Mouse (Mus musculus) limb, embryonic 14.5 days (tissue): ENCODE measurements around the gene Fignl1. TPM values are rescaled to one million over a fixed set of nuclear protein-coding genes. Genes with fewer than 3 reads are reported as not detected.

Experiments used
- ATAC-seq: fragments of 200-750 bp; cut with Nextera tagmentation; 2 replicates; pipeline ENCODE4 v1.8.0; 2017; ENCODE audit warnings: low read depth, moderate number of reproducible peaks, moderate TSS enrichment; ENCODE audit not compliant: low FRiP score
- DNase-seq: peaks from one replicate; pipeline ENCODE4 v3.0.0-alpha.2; 2015; ENCODE audit warnings: low spot score
- H3K27ac ChIP-seq: fragments of 300-500 bp; sonication (generic); replicated peaks from 2 replicates; pipeline ENCODE4 v1.5.1; 2014; ENCODE audit warnings: low read depth, mild to moderate bottlenecking, low read length, moderate library complexity, mixed read lengths
- H3K27me3 ChIP-seq: fragments of 300-500 bp; sonication (generic); 2 replicates; pipeline ENCODE4 v1.6.1; 2014; ENCODE audit warnings: low read length, mixed read lengths; ENCODE audit not compliant: control insufficient read depth, insufficient read depth
- H3K36me3 ChIP-seq: fragments of 300-500 bp; sonication (generic); 2 replicates; pipeline ENCODE4 v1.6.1; 2014; ENCODE audit warnings: mild to moderate bottlenecking, low read length, moderate library complexity, mixed read lengths; ENCODE audit not compliant: control insufficient read depth, insufficient read depth
- H3K4me1 ChIP-seq: fragments of 300-500 bp; sonication (generic); 2 replicates; pipeline ENCODE4 v1.6.1; 2014; ENCODE audit warnings: antibody characterized with exemption, low read length, mixed read lengths; ENCODE audit not compliant: control insufficient read depth, insufficient read depth
- H3K4me2 ChIP-seq: fragments of 300-500 bp; sonication (generic); replicated peaks from 2 replicates; pipeline ENCODE4 v1.6.1; 2014; ENCODE audit warnings: low read depth, mild to moderate bottlenecking, low read length, moderate library complexity; ENCODE audit not compliant: severe bottlenecking
- H3K4me3 ChIP-seq: fragments of 300-500 bp; sonication (generic); replicated peaks from 2 replicates; pipeline ENCODE4 v1.5.1; 2014; ENCODE audit warnings: low read length
- H3K9ac ChIP-seq: fragments of 300-500 bp; sonication (generic); 2 replicates; pipeline ENCODE4 v1.6.1; 2014; ENCODE audit warnings: mild to moderate bottlenecking, low read depth, low read length, moderate library complexity; ENCODE audit not compliant: severe bottlenecking
- H3K9me3 ChIP-seq: fragments of 300-500 bp; sonication (generic); 2 replicates; pipeline ENCODE4 v1.6.1; 2016; ENCODE audit warnings: low read length; ENCODE audit not compliant: control insufficient read depth
- POLR2A ChIP-seq: fragments of 200-500 bp; IDR thresholded peaks from 2 replicates; pipeline ENCODE4 v1.8.0; 2012; ENCODE audit warnings: inconsistent platforms, mild to moderate bottlenecking, moderate library complexity, borderline replicate concordance; ENCODE audit not compliant: insufficient read depth, insufficient read length; ENCODE audit errors: extremely low read depth
- WGBS: fragments of 180-500 bp; shearing (Covaris S2); extraction: QIAGEN DNeasy Blood & Tissue Kit; methylation state at CpG from one replicate; pipeline ENCODE4 v1.1.7; 2014; 5-methylcytosine and 5-hydroxymethylcytosine counted together
- polyA plus RNA-seq, 2 experiments: library from polyadenylated mRNA; depleted of rRNA in 1 of 2; stranded (reverse) in 1 of 2; unstranded in 1 of 2; fragments of >200 nt; fragmentation: Nextera tagmentation in 1 of 2; extraction: Ambion mirVana in 1 of 2; gene quantifications; 2 replicates each; pipeline versions ENCODE4 v1.2.1 to v1.2.3; 2012 to 2014

Fignl1 gene
- polyA plus RNA-seq, 2 experiments, result 20.0 to 46.5 TPM

GRCm38 (mm10) chr11:11823980-11824911 is 15.5 kb upstream of the Fignl1 start:
- WGBS, result 33% methylated on average over 12 of the region's 12 CpGs
- H3K4me1 ChIP-seq, result peaks cover 74% of the 10 kb centered on the region

GRCm38 (mm10) chr11:11822181-11823095 is 13.7 kb upstream of the Fignl1 start:
- no peak overlapping the region for H3K4me3 ChIP-seq
- H3K36me3 ChIP-seq, result no peaks in the 10 kb centered on the region
- 0 out of 2 replicates have a peak, but pooled peaks have one; percentile 3 for ATAC-seq
- H3K9ac ChIP-seq, result peak overlapping the region; percentile 46
- peaks cover 60% of the 10 kb centered on the region for H3K4me1 ChIP-seq
- peak; percentile 58 for DNase-seq
- peak overlapping the region; percentile 96 for H3K27ac ChIP-seq
- H3K4me2 ChIP-seq, result peak overlapping the region; percentile 10
- no peak for TF ChIP-seq POLR2A
- no peaks in the 10 kb centered on the region for H3K9me3 ChIP-seq
- 11% methylated on average over 20 of the region's 20 CpGs for WGBS
- no peaks in the 10 kb centered on the region for H3K27me3 ChIP-seq

More at GRCm38 (mm10) chr11:11823980-11824911, 15.5 kb upstream of the Fignl1 start:
- Histone ChIP-seq H3K4me2 (no peak overlapping the region), H3K27ac (peak overlapping the region; percentile 96), H3K27me3 (no peaks in the 10 kb centered on the region), H3K4me3 (no peak overlapping the region), H3K36me3 (no peaks in the 10 kb centered on the region), H3K9me3 (no peaks in the 10 kb centered on the region), H3K9ac (no peak overlapping the region)
- DNase-seq, result peak; percentile 60
- no peak for ATAC-seq
- TF ChIP-seq POLR2A, result no peak

- peak; percentile 88 for ATAC-seq
- H3K36me3 ChIP-seq, result no peaks in the 10 kb centered on the region
- peak overlapping the region; percentile 96 for H3K27ac ChIP-seq
- H3K4me1 ChIP-seq, result peaks cover 56% of the 10 kb centered on the region
- H3K4me2 ChIP-seq, result peak overlapping the region; percentile 10
- H3K4me3 ChIP-seq, result no peak overlapping the region
- DNase-seq, result peak; percentile 94
- no peaks in the 10 kb centered on the region for H3K9me3 ChIP-seq
- H3K27me3 ChIP-seq, result no peaks in the 10 kb centered on the region
- WGBS, result 3% methylated on average over 16 of the region's 16 CpGs
- H3K9ac ChIP-seq, result no peak overlapping the region
- no peak for TF ChIP-seq POLR2A
Observed at GRCm38 (mm10) chr11:11821387-11821975, 12.7 kb upstream of the Fignl1 start.

GRCm38 (mm10) chr11:11820737-11821136 is 12.0 kb upstream of the Fignl1 start:
- Histone ChIP-seq H3K36me3 (no peaks in the 10 kb centered on the region), H3K27me3 (no peaks in the 10 kb centered on the region), H3K4me2 (no peak overlapping the region), H3K9ac (no peak overlapping the region), H3K27ac (peak overlapping the region; percentile 67), H3K4me3 (no peak overlapping the region), H3K9me3 (no peaks in the 10 kb centered on the region), H3K4me1 (peaks cover 49% of the 10 kb centered on the region)
- no peak for TF ChIP-seq POLR2A
- no peak for ATAC-seq
- no peak for DNase-seq
- 50% methylated on average over 3 of the region's 3 CpGs for WGBS

GRCm38 (mm10) chr11:11820251-11820650 is 11.5 kb upstream of the Fignl1 start:
- 2% methylated on average over 2 of the region's 2 CpGs for WGBS
- H3K27me3 ChIP-seq, result no peaks in the 10 kb centered on the region
- H3K4me3 ChIP-seq, result no peak overlapping the region
- peak; percentile 32 for ATAC-seq
- peaks cover 46% of the 10 kb centered on the region for H3K4me1 ChIP-seq
- TF ChIP-seq POLR2A, result no peak
- DNase-seq, result peak; percentile 97
- H3K27ac ChIP-seq, result peak overlapping the region; percentile 67
- no peaks in the 10 kb centered on the region for H3K36me3 ChIP-seq
- H3K9ac ChIP-seq, result no peak overlapping the region
- no peak overlapping the region for H3K4me2 ChIP-seq
- H3K9me3 ChIP-seq, result no peaks in the 10 kb centered on the region
